Mouse (Mus musculus): ENCODE measurements around the gene AA467197. TPM values are rescaled to one million over a fixed set of nuclear protein-coding genes. Genes with fewer than 3 reads are reported as not detected.

The AA467197 gene
- polyA plus RNA-seq, 1 experiment from 2014 or later, result not detected

DNA sequence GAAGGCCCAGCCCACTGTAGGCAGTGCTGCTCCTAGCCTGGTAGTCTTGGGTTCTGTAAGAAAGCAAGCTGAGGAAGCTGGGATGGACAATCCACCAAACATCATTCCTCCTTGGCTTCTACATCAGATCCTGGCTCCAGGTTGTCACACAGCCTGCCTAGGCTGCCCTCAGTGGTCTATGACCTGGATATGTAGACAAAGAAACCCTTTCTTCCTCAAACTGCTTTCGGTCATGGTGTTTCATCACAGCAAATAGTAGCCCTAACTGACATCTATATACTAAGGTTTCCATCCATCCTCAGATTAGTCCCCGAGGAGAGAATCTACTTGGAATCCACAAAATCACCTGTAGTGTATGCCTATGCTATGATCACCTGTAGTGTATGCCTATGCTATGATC is 38.3 kb downstream of the AA467197 start:
- no peak for DNase-seq (ENCODE audit: low spot score)
- ATAC-seq (ENCODE audit: low FRiP score), result no peak

DNA sequence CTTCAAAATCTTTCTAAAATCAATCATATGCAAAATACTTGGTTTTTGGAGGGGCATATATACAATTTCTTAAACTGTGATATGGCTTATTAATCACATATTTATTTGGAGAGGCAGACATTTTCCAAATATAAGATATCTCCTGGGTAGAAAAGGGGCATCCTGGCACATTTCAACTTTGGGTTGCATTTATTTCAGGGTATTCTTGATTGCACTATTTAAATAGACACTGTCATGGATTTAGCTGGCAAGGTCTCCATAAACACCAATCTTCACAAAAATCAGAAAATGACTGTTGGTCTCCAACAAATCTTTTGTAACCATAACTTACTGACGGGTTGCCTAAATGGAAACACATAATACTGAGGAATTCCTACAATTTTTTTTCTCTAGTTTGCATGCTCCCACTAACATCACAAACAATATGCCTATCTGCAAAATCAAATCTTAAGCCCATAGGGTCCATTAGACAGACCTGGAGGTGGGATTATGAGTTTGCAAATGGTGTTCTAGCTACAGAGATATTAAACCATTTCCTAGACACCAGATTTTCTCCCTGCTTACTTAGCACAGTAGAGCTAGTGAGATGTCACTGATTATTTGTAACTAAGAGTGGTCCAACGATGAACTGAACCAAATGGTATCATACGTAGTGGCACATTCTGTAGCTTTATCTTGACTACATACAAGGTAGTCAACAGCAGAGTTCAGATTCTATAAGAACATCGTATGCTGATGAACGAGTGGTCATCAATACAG is 44.8 kb downstream of the AA467197 start:
- H3K9me3 ChIP-seq (ENCODE audit: control insufficient read depth, low read length), result peaks cover 10% of the 10 kb centered on the region
- 0 out of 2 replicates have a peak, but pooled peaks have one; percentile 40 for ATAC-seq (ENCODE audit: low FRiP score)
- no peak overlapping the region for H3K27ac ChIP-seq (ENCODE audit: low read depth, low read length)
- 83% methylated on average over 5 of the region's 5 CpGs for WGBS
- H3K4me3 ChIP-seq (ENCODE audit: low read depth, low read length), result no peak overlapping the region
- no peak overlapping the region for H3K9ac ChIP-seq (ENCODE audit: low read depth, low read length)
- H3K27me3 ChIP-seq (ENCODE audit: control insufficient read depth, insufficient read depth, low read length), result no peaks in the 10 kb centered on the region
- H3K4me2 ChIP-seq (replicated peaks; ENCODE audit: low read depth, low read length), result no peak overlapping the region
- no peaks in the 10 kb centered on the region for H3K36me3 ChIP-seq (ENCODE audit: control insufficient read depth, insufficient read depth, low read length)
- H3K4me1 ChIP-seq (replicated peaks; ENCODE audit: control insufficient read depth, insufficient read depth, low read length), result no peaks in the 10 kb centered on the region
- no peak for DNase-seq (ENCODE audit: low spot score)

More for the DNA sequence above, 38.3 kb downstream of the AA467197 start:
- Histone ChIP-seq H3K4me2 (replicated peaks; ENCODE audit: low read depth, low read length) (no peak overlapping the region), H3K9me3 (ENCODE audit: control insufficient read depth, low read length) (no peaks in the 10 kb centered on the region), H3K36me3 (ENCODE audit: control insufficient read depth, insufficient read depth, low read length) (no peaks in the 10 kb centered on the region), H3K4me3 (ENCODE audit: low read depth, low read length) (no peak overlapping the region), H3K27me3 (ENCODE audit: control insufficient read depth, insufficient read depth, low read length) (no peaks in the 10 kb centered on the region), H3K27ac (ENCODE audit: low read depth, low read length) (no peak overlapping the region), H3K9ac (ENCODE audit: low read depth, low read length) (no peak overlapping the region), H3K4me1 (replicated peaks; ENCODE audit: control insufficient read depth, insufficient read depth, low read length) (no peaks in the 10 kb centered on the region)
- 93% methylated on average over 2 of the region's 2 CpGs for WGBS

DNA sequence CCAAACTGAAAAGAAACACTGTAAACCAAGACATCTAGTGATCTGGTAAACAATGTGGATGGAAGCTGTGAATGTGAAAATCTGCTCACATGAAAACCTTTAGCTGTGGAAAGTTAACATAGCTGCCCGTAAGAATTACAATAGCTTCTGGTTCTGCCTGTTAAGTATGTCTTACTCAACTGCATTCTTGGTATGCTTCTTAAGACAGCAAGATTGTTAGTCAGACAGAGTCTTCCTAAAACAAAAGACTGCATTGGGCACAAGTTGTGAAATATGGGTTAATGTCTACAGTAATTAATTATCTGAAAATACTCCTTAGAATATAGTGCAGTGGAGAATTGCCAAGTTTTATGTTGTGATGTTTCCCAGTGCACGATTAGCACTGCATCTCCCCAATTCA is 45.7 kb downstream of the AA467197 start:
- Histone ChIP-seq H3K36me3 (ENCODE audit: control insufficient read depth, insufficient read depth, low read length) (no peaks in the 10 kb centered on the region), H3K4me1 (replicated peaks; ENCODE audit: control insufficient read depth, insufficient read depth, low read length) (no peaks in the 10 kb centered on the region), H3K9ac (ENCODE audit: low read depth, low read length) (no peak overlapping the region), H3K27me3 (ENCODE audit: control insufficient read depth, insufficient read depth, low read length) (no peaks in the 10 kb centered on the region), H3K4me2 (replicated peaks; ENCODE audit: low read depth, low read length) (no peak overlapping the region), H3K4me3 (ENCODE audit: low read depth, low read length) (no peak overlapping the region), H3K27ac (ENCODE audit: low read depth, low read length) (no peak overlapping the region), H3K9me3 (ENCODE audit: control insufficient read depth, low read length) (peaks cover 10% of the 10 kb centered on the region)
- 81% methylated on average over 2 of the region's 2 CpGs for WGBS
- no peak for ATAC-seq (ENCODE audit: low FRiP score)
- DNase-seq (ENCODE audit: low spot score), result no peak

DNA sequence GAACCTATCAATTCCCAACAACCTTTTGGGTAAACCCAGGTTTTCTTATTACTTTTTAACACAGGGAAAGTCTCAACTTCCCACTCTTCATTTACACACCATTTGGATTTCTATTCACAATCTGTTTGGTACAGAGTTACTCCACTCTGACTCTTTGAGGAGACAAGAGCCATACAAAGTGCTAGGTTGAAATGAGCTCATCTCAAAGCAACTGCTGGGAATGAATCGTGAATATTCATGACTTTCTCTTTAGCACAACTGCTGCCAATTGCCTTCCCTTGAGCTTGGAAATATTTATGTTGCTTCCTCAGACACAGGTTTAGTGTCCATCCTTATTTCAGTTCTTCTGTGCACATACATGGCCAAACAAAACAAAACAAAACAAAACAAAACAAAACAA is 46.9 kb downstream of the AA467197 start:
- Histone ChIP-seq H3K9me3 (ENCODE audit: control insufficient read depth, low read length) (peaks cover 10% of the 10 kb centered on the region), H3K4me3 (ENCODE audit: low read depth, low read length) (no peak overlapping the region), H3K27me3 (ENCODE audit: control insufficient read depth, insufficient read depth, low read length) (no peaks in the 10 kb centered on the region), H3K36me3 (ENCODE audit: control insufficient read depth, insufficient read depth, low read length) (no peaks in the 10 kb centered on the region), H3K9ac (ENCODE audit: low read depth, low read length) (no peak overlapping the region), H3K4me1 (replicated peaks; ENCODE audit: control insufficient read depth, insufficient read depth, low read length) (no peaks in the 10 kb centered on the region), H3K27ac (ENCODE audit: low read depth, low read length) (no peak overlapping the region), H3K4me2 (replicated peaks; ENCODE audit: low read depth, low read length) (no peak overlapping the region)
- ATAC-seq (ENCODE audit: low FRiP score) (no peak), DNase-seq (ENCODE audit: low spot score) (no peak)
- WGBS, result 90% methylated on average over 1 of the region's 1 CpGs

- ATAC-seq (ENCODE audit: low FRiP score), result no peak
- peaks cover 6% of the 10 kb centered on the region for H3K9me3 ChIP-seq (ENCODE audit: control insufficient read depth, low read length)
- no peaks in the 10 kb centered on the region for H3K4me1 ChIP-seq (replicated peaks; ENCODE audit: control insufficient read depth, insufficient read depth, low read length)
- H3K27me3 ChIP-seq (ENCODE audit: control insufficient read depth, insufficient read depth, low read length), result no peaks in the 10 kb centered on the region
- no peak for DNase-seq (ENCODE audit: low spot score)
- no peak overlapping the region for H3K27ac ChIP-seq (ENCODE audit: low read depth, low read length)
- H3K36me3 ChIP-seq (ENCODE audit: control insufficient read depth, insufficient read depth, low read length), result no peaks in the 10 kb centered on the region
- H3K9ac ChIP-seq (ENCODE audit: low read depth, low read length), result no peak overlapping the region
- no peak overlapping the region for H3K4me3 ChIP-seq (ENCODE audit: low read depth, low read length)
- no peak overlapping the region for H3K4me2 ChIP-seq (replicated peaks; ENCODE audit: low read depth, low read length)
- 81% methylated on average over 6 of the region's 6 CpGs for WGBS
These were observed 49.9 kb downstream of the AA467197 start for GRCm38 (mm10) chr2:122686665-122687064.

MicroRNAs encoded within 50 kb of the gene (microRNA counts, 519-probe panel; counts per million panel counts)
- not detected for microRNA mmu-miR-147

Other genes with a start within 250 kb of the AA467197 start
- 0.07 TPM in 1 of 2 replicates, not detected in the other for gene Slc28a2, start 210.5 kb upstream of the AA467197 start, polyA plus RNA-seq (2014; fragmentation: Nextera tagmentation; extraction: Ambion mirVana)
- not detected in 2 replicates for gene Gm14085, start 152.0 kb upstream of the AA467197 start, polyA plus RNA-seq (2014; fragmentation: Nextera tagmentation; extraction: Ambion mirVana)
- gene Gatm, start 25.7 kb upstream of the AA467197 start, polyA plus RNA-seq (2014; fragmentation: Nextera tagmentation; extraction: Ambion mirVana), result 16.0 and 17.7 TPM in 2 replicates
- 7.9 and 12.3 TPM in 2 replicates for gene Slc30a4, start 65.7 kb downstream of the AA467197 start, polyA plus RNA-seq (2014; fragmentation: Nextera tagmentation; extraction: Ambion mirVana)
- 66.6 and 69.0 TPM in 2 replicates for gene Bloc1s6, start 101.5 kb downstream of the AA467197 start, polyA plus RNA-seq (2014; fragmentation: Nextera tagmentation; extraction: Ambion mirVana)
- gene Sqor, start 128.3 kb downstream of the AA467197 start, polyA plus RNA-seq (2014; fragmentation: Nextera tagmentation; extraction: Ambion mirVana), result 2.9 and 3.7 TPM in 2 replicates

All from hindbrain, embryonic 11.5 days (tissue).